Mouse (Mus musculus) erythroblast, embryonic 14.5 days (primary cell): ENCODE results near the gene Klf3. TPM values are rescaled to one million over a fixed set of nuclear protein-coding genes. Genes with fewer than 3 reads are reported as not detected.

ENCODE experiments used
- H3K27me3 ChIP-seq: 2 replicates; pipeline ENCODE4 v1.6.1; 2012; ENCODE audit warnings: inconsistent platforms; ENCODE audit not compliant: control insufficient read depth
- H3K36me3 ChIP-seq: 2 replicates; pipeline ENCODE4 v1.6.1; 2012; ENCODE audit warnings: mild to moderate bottlenecking, inconsistent platforms; ENCODE audit not compliant: control insufficient read depth
- H3K4me1 ChIP-seq: 2 replicates; pipeline ENCODE4 v1.6.1; 2012; ENCODE audit warnings: inconsistent platforms; ENCODE audit not compliant: control insufficient read depth
- H3K4me3 ChIP-seq: replicated peaks from 2 replicates; pipeline ENCODE3; 2012; ENCODE audit warnings: moderate library complexity, mild to moderate bottlenecking, inconsistent platforms
- H3K9me3 ChIP-seq: 2 replicates; pipeline ENCODE4 v1.6.1; 2012; ENCODE audit warnings: low read length, inconsistent platforms, mixed read lengths; ENCODE audit not compliant: control insufficient read depth
- GATA1 ChIP-seq: IDR thresholded peaks from 2 replicates; pipeline ENCODE4 v1.6.1; 2012; ENCODE audit warnings: low read length, inconsistent platforms, mixed read lengths
- TAL1 ChIP-seq: IDR thresholded peaks from 3 replicates; pipeline ENCODE4 v1.6.1; 2012; ENCODE audit warnings: low read length, inconsistent platforms, mixed read lengths
- polyA plus RNA-seq: library from polyadenylated mRNA; stranded (reverse); fragments of >175 nt; gene quantifications from 2 replicates; pipeline ENCODE4 v1.2.3, GENCODE M21; 2012

Klf3 gene
- polyA plus RNA-seq, 1 experiment: 88.0 TPM

- peaks cover 51% of the 10 kb centered on the region for H3K4me1 ChIP-seq
- no peaks in the 10 kb centered on the region for H3K36me3 ChIP-seq
- H3K27me3 ChIP-seq: no peaks in the 10 kb centered on the region
- TF ChIP-seq GATA1 (no peak), TAL1 (no peak)
- H3K9me3 ChIP-seq: no peaks in the 10 kb centered on the region
- H3K4me3 ChIP-seq: no peak overlapping the region
Observed at GRCm38 (mm10) chr5:64862269-64862668, 59.1 kb downstream of the Klf3 start.

GRCm38 (mm10) chr5:64864699-64865108 lies 61.5 kb downstream of the Klf3 start:
- H3K9me3 ChIP-seq: no peaks in the 10 kb centered on the region
- peak overlapping the region; percentile 24 for H3K4me3 ChIP-seq

GRCm38 (mm10) chr5:64865219-64865964 lies 62.2 kb downstream of the Klf3 start:
- TF ChIP-seq TAL1: no peak
- no peak for TF ChIP-seq GATA1
- H3K9me3 ChIP-seq: no peaks in the 10 kb centered on the region
- H3K4me1 ChIP-seq: peaks cover 53% of the 10 kb centered on the region

More at GRCm38 (mm10) chr5:64864699-64865108, 61.5 kb downstream of the Klf3 start:
- H3K4me1 ChIP-seq: peaks cover 53% of the 10 kb centered on the region
- TF ChIP-seq GATA1: no peak
- TF ChIP-seq TAL1: no peak
- H3K36me3 ChIP-seq: no peaks in the 10 kb centered on the region
- no peaks in the 10 kb centered on the region for H3K27me3 ChIP-seq

GRCm38 (mm10) chr5:64866331-64867050 lies 63.3 kb downstream of the Klf3 start:
- TF ChIP-seq GATA1 (no peak), TAL1 (no peak)
- Histone ChIP-seq H3K4me3 (no peak overlapping the region), H3K4me1 (peaks cover 45% of the 10 kb centered on the region), H3K9me3 (no peaks in the 10 kb centered on the region), H3K27me3 (no peaks in the 10 kb centered on the region), H3K36me3 (no peaks in the 10 kb centered on the region)

More at GRCm38 (mm10) chr5:64865219-64865964, 62.2 kb downstream of the Klf3 start:
- no peak overlapping the region for H3K4me3 ChIP-seq
- H3K36me3 ChIP-seq: no peaks in the 10 kb centered on the region
- H3K27me3 ChIP-seq: no peaks in the 10 kb centered on the region

- no peaks in the 10 kb centered on the region for H3K36me3 ChIP-seq
- peaks cover 38% of the 10 kb centered on the region for H3K4me1 ChIP-seq
- no peak overlapping the region for H3K4me3 ChIP-seq
- no peaks in the 10 kb centered on the region for H3K9me3 ChIP-seq
- no peaks in the 10 kb centered on the region for H3K27me3 ChIP-seq
- no peak for TF ChIP-seq TAL1
- no peak for TF ChIP-seq GATA1
Observed at GRCm38 (mm10) chr5:64867124-64867523, 63.9 kb downstream of the Klf3 start.

GRCm38 (mm10) chr5:64867551-64867950 lies 64.4 kb downstream of the Klf3 start:
- TF ChIP-seq TAL1 (no peak), GATA1 (no peak)
- no peaks in the 10 kb centered on the region for H3K27me3 ChIP-seq
- H3K4me3 ChIP-seq: no peak overlapping the region
- peaks cover 35% of the 10 kb centered on the region for H3K4me1 ChIP-seq
- H3K36me3 ChIP-seq: no peaks in the 10 kb centered on the region
- H3K9me3 ChIP-seq: no peaks in the 10 kb centered on the region

- no peaks in the 10 kb centered on the region for H3K27me3 ChIP-seq
- no peaks in the 10 kb centered on the region for H3K36me3 ChIP-seq
- no peaks in the 10 kb centered on the region for H3K4me1 ChIP-seq
- no peaks in the 10 kb centered on the region for H3K9me3 ChIP-seq
- TF ChIP-seq GATA1 (no peak), TAL1 (no peak)
- no peak overlapping the region for H3K4me3 ChIP-seq
Observed at GRCm38 (mm10) chr5:64876086-64876830, 73.1 kb downstream of the Klf3 start.

GRCm38 (mm10) chr5:64877235-64878026 lies 74.2 kb downstream of the Klf3 start:
- no peaks in the 10 kb centered on the region for H3K9me3 ChIP-seq
- no peak for TF ChIP-seq TAL1
- TF ChIP-seq GATA1: no peak
- H3K4me3 ChIP-seq: no peak overlapping the region
- no peaks in the 10 kb centered on the region for H3K4me1 ChIP-seq
- H3K36me3 ChIP-seq: no peaks in the 10 kb centered on the region
- no peaks in the 10 kb centered on the region for H3K27me3 ChIP-seq
